Mouse (Mus musculus) thymus, adult 2 months (tissue): Measurements from ENCODE around the gene Ahcyl2. TPM values are rescaled to one million over a fixed set of nuclear protein-coding genes. Genes with fewer than 3 reads are reported as not detected.

Experiments
- DNase-seq: peaks from one replicate; pipeline ENCODE4 v3.0.0; 2021
- H3K27ac ChIP-seq: fragments of 200-500 bp; 2 replicates; pipeline ENCODE4 v1.5.1; 2012; ENCODE audit warnings: low read length, control low read depth; ENCODE audit not compliant: control insufficient read depth, insufficient read depth
- H3K27me3 ChIP-seq: fragments of 200-500 bp; 2 replicates; pipeline ENCODE4 v1.6.1; 2012; ENCODE audit warnings: mild to moderate bottlenecking, low read length, moderate library complexity, mixed read lengths; ENCODE audit not compliant: control insufficient read depth, insufficient read depth
- H3K36me3 ChIP-seq: fragments of 200-500 bp; 2 replicates; pipeline ENCODE4 v1.6.1; 2012; ENCODE audit warnings: mild to moderate bottlenecking, low read length, moderate library complexity; ENCODE audit not compliant: control insufficient read depth, insufficient read depth
- H3K4me1 ChIP-seq: fragments of 200-500 bp; replicated peaks from 2 replicates; pipeline ENCODE4 v1.6.1; 2012; ENCODE audit warnings: low read length; ENCODE audit not compliant: control insufficient read depth, insufficient read depth
- H3K4me3 ChIP-seq: fragments of 200-500 bp; 2 replicates; pipeline ENCODE4 v1.5.1; 2012; ENCODE audit warnings: mild to moderate bottlenecking, low read length, control low read depth, moderate library complexity; ENCODE audit not compliant: control insufficient read depth, insufficient read depth
- CTCF ChIP-seq: fragments of 200-500 bp; IDR thresholded peaks from 2 replicates; pipeline ENCODE4 v1.5.1; 2012; ENCODE audit warnings: mild to moderate bottlenecking, control low read depth, low read length, moderate library complexity, borderline replicate concordance; ENCODE audit not compliant: control insufficient read depth, poor library complexity, insufficient read depth; ENCODE audit errors: extremely low read depth
- POLR2A ChIP-seq: fragments of 200-500 bp; IDR thresholded peaks from 2 replicates; pipeline ENCODE4 v1.6.1; 2012; ENCODE audit warnings: mild to moderate bottlenecking, low read length, control low read depth, moderate library complexity; ENCODE audit not compliant: control insufficient read depth, poor library complexity, insufficient read depth; ENCODE audit errors: extremely low read depth
- WGBS: fragments of 180-500 bp; shearing (Covaris S2); methylation state at CpG from one replicate; pipeline ENCODE4 v1.1.7; 2018; 5-methylcytosine and 5-hydroxymethylcytosine counted together
- polyA plus RNA-seq: library from polyadenylated mRNA; depleted of rRNA; stranded (reverse); fragments of >200 nt; gene quantifications from 2 replicates; pipeline ENCODE4 v1.2.3, GENCODE M21; 2012

Ahcyl2 gene
- polyA plus RNA-seq, 1 experiment = 44.1 TPM

DNA sequence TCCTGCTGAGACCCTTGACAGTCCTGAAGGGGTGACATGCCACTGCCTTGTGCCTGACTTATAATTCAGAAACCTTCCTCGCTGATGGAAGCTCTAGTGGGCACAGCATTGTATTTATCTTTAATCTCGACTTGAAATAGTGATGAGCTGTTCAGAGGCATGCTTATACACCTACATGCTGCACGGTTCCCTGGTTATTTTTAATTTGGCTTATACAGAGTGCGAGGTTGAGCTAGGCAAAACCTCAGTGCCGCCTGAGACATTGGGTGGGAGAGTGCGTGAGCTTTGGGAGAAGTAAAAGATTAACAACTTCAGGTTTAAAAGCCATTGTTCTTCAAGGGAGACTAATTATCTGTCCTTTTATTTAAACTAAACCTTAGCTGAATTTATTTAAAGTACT is 115.1 kb downstream of the Ahcyl2 start:
- WGBS = 89% methylated on average over 6 of the region's 6 CpGs
- DNase-seq = no peak
- Histone ChIP-seq H3K27me3 (no peaks in the 10 kb centered on the region), H3K4me1 (peaks cover 2% of the 10 kb centered on the region), H3K36me3 (0 out of 2 replicates have a peak, but pooled peaks cover 3% of the 10 kb centered on the region), H3K27ac (no peak overlapping the region), H3K4me3 (no peak overlapping the region)
- TF ChIP-seq CTCF (no peak), POLR2A (no peak)

DNA sequence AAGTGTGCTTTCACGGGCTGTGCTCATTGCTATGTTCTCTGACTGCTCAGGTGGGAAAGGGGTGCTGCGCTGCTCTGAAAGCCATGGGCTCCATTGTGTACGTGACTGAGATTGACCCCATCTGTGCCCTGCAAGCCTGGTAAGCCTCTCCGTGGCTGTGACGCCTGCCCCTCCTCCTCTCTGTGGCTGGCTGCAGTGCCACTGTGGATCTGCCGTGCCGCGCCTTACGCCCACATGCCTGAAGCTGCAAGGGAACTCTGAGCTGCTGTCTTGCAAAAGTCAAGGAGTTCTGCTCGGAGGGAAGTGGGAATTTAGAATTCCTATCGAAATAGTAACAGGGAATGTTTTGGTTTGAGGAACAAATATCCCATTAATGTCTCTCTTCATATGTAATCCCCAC is 123.3 kb downstream of the Ahcyl2 start:
- Histone ChIP-seq H3K27ac (no peak overlapping the region), H3K36me3 (no peaks in the 10 kb centered on the region), H3K4me3 (no peak overlapping the region), H3K4me1 (peaks cover 15% of the 10 kb centered on the region), H3K27me3 (no peaks in the 10 kb centered on the region)
- DNase-seq = no peak
- TF ChIP-seq CTCF = no peak
- TF ChIP-seq POLR2A = no peak
- WGBS = 65% methylated on average over 11 of the region's 11 CpGs

DNA sequence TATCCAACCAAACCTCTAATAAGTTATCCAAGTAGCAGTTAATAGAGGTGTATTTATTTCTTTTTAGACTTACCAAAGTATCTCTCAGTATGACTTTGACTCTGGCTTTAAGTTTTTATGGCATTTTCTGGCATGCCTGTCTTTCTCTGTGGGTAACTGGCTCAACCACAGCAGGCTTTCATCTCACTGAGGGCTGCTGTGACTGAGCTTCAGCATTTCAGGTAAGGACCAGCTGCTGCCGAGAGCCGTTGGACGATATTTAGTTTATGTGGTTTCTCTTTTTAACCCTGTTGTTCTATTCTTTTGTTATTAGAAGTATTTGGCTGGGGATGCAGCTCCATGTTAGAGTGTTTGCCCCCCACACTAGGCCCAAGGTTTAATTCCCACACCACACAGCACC is 129.2 kb downstream of the Ahcyl2 start:
- Histone ChIP-seq H3K4me3 (no peak overlapping the region), H3K27ac (peak overlapping the region; percentile 85), H3K36me3 (no peaks in the 10 kb centered on the region), H3K27me3 (no peaks in the 10 kb centered on the region), H3K4me1 (peaks cover 31% of the 10 kb centered on the region)
- peak; percentile 45 for DNase-seq
- 6% methylated on average over 3 of the region's 3 CpGs for WGBS
- TF ChIP-seq POLR2A (no peak), CTCF (no peak)

DNA sequence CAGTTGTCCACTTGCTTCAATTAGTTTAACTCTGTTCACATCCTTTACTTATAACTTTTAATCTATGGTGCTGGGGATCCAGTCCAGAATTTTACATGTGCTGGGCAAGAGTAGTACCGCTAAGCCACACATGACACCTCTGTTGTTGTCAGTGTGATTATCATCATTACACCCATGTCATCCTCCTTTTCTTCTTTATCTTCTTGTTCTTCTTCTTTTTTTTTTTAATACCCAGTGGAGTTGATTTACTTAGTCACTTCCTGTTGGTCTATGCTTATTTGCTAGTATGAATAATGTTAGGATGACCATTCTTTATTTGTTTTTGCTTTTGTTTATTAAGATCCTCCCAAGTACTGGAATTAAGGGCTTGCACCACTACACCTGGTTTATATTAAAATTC is 133.6 kb downstream of the Ahcyl2 start:
- Histone ChIP-seq H3K27me3 (no peaks in the 10 kb centered on the region), H3K27ac (no peak overlapping the region), H3K4me1 (peaks cover 17% of the 10 kb centered on the region), H3K4me3 (no peak overlapping the region), H3K36me3 (no peaks in the 10 kb centered on the region; the same call in 1 of the 2 replicates)
- no peak for TF ChIP-seq POLR2A
- TF ChIP-seq CTCF = no peak
- no peak for DNase-seq
- WGBS = 98% methylated on average over 1 of the region's 1 CpGs

DNA sequence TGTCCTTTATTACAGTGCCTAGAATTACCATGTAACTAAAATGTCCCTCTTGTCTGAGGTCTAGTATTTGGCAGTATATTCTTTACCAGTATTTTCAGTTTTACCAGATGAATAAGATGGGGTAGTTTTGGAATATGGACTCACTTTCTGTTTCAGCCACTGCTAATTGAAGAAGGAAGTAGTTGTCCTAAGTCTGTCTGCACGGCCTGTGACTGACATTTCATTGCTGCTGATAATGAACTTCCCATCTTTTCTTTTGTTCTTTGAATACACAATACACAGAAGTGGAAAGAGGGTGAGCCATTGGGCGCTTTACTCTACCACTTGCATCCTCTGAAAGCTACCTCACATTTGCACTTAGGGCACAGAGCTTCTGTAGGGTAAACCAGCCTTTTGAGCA is 134.4 kb downstream of the Ahcyl2 start:
- H3K36me3 ChIP-seq = no peaks in the 10 kb centered on the region; the same call in 1 of the 2 replicates
- H3K4me1 ChIP-seq = peaks cover 15% of the 10 kb centered on the region
- H3K27me3 ChIP-seq = no peaks in the 10 kb centered on the region
- DNase-seq = no peak
- 60% methylated on average over 2 of the region's 2 CpGs for WGBS
- H3K4me3 ChIP-seq = no peak overlapping the region
- H3K27ac ChIP-seq = no peak overlapping the region
- TF ChIP-seq CTCF (no peak), POLR2A (no peak)

DNA sequence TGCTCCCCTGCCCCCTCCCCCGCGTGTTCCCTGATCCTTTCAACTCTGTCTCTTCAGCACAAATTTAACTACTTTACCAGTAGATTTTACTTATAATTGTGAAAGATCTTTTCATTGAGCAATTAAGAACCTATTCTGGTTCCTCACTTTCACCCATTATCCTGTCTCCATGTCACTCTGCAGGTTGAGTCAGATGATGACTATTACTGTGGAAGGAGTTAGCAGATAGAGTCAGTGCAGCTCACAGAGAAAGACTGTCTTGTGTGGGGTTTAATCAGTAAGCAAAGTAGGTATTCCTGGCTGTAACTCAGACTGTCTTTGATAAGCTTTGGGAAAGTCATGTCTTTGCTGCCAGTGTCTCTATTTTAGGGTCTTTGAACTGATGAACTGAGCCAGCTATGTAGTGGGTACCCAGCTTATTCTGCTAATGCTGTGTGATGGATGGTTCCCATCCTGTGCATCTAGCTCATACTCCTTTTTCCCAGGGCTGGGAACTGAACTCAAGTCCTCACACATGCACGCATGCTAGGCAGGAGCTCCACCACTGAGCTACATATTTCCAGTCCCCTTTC is 135.6 kb downstream of the Ahcyl2 start:
- H3K27ac ChIP-seq = no peak overlapping the region
- no peak for DNase-seq
- H3K4me3 ChIP-seq = no peak overlapping the region
- 96% methylated on average over 3 of the region's 3 CpGs for WGBS
- TF ChIP-seq CTCF = no peak
- TF ChIP-seq POLR2A = no peak
- H3K27me3 ChIP-seq = no peaks in the 10 kb centered on the region
- peaks cover 10% of the 10 kb centered on the region for H3K4me1 ChIP-seq
- H3K36me3 ChIP-seq = no peaks in the 10 kb centered on the region; the same call in 1 of the 2 replicates

DNA sequence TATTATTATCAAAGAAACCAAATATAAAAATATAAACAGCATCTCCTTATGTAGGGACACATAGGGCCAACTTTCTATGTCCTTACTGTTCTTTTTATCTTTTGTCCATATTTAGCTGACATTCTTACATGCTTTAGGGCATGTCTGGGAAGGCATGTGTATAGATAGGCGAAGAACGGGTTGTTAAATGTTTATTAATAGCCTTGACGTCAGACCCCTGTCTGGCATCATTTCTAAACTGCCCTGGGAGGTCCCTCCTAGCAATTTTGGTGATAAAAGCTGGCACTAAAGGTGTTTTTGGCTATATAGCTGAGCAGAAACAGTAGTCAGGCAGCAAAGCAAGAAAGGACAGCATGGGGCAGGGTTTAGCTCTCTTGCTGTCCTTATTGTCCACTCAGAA is 136.5 kb downstream of the Ahcyl2 start:
- 97% methylated on average over 3 of the region's 3 CpGs for WGBS
- Histone ChIP-seq H3K4me1 (peaks cover 7% of the 10 kb centered on the region), H3K27ac (no peak overlapping the region), H3K36me3 (peaks cover under 1% of the 10 kb centered on the region), H3K4me3 (no peak overlapping the region), H3K27me3 (no peaks in the 10 kb centered on the region)
- DNase-seq = no peak
- no peak for TF ChIP-seq POLR2A
